Mouse (Mus musculus) forebrain, embryonic 12.5 days (tissue): ENCODE results near the gene Lypd6b. TPM values are rescaled to one million over a fixed set of nuclear protein-coding genes. Genes with fewer than 3 reads are reported as not detected.

ENCODE experiments used
- ATAC-seq: fragments of 200-750 bp; cut with Nextera tagmentation; 2 replicates; pipeline ENCODE4 v1.8.0; 2017; ENCODE audit warnings: moderate TSS enrichment; ENCODE audit not compliant: low FRiP score
- H3K27ac ChIP-seq: fragments of 300-500 bp; sonication (generic); 2 replicates; pipeline ENCODE4 v1.5.1; 2016; ENCODE audit warnings: mild to moderate bottlenecking
- H3K27me3 ChIP-seq: fragments of 300-500 bp; sonication (generic); 2 replicates; pipeline ENCODE4 v1.6.1; 2016; ENCODE audit warnings: mild to moderate bottlenecking
- H3K36me3 ChIP-seq: fragments of 300-500 bp; sonication (generic); replicated peaks from 2 replicates; pipeline ENCODE4 v1.6.1; 2016; ENCODE audit warnings: mild to moderate bottlenecking
- H3K4me1 ChIP-seq: fragments of 300-500 bp; sonication (generic); 2 replicates; pipeline ENCODE4 v1.6.1; 2016
- H3K4me2 ChIP-seq: fragments of 300-500 bp; sonication (generic); 2 replicates; pipeline ENCODE4 v1.6.1; 2016; ENCODE audit warnings: mild to moderate bottlenecking, moderate library complexity
- H3K4me3 ChIP-seq: fragments of 300-500 bp; sonication (generic); replicated peaks from 2 replicates; pipeline ENCODE4 v1.5.1; 2016; ENCODE audit warnings: mild to moderate bottlenecking
- H3K9ac ChIP-seq: fragments of 300-500 bp; sonication (generic); 2 replicates; pipeline ENCODE4 v1.6.1; 2016; ENCODE audit warnings: mild to moderate bottlenecking
- H3K9me3 ChIP-seq: fragments of 300-500 bp; sonication (generic); 2 replicates; pipeline ENCODE4 v1.6.1; 2016
- WGBS: fragments of 180-500 bp; shearing (Covaris S2); methylation state at CpG from one replicate; pipeline ENCODE4 v1.1.7; 2016; 5-methylcytosine and 5-hydroxymethylcytosine counted together
- polyA plus RNA-seq: library from polyadenylated mRNA; unstranded; fragments of >200 nt; fragmentation: Nextera tagmentation; extraction: Ambion mirVana; gene quantifications from 2 replicates; pipeline ENCODE4 v1.2.1, GENCODE M21; 2016

Lypd6b gene
- polyA plus RNA-seq, 1 experiment from 2014 or later = 2.3 TPM

- H3K9me3 ChIP-seq = no peaks in the 10 kb centered on the region
- H3K27ac ChIP-seq = no peak overlapping the region
- H3K9ac ChIP-seq = no peak overlapping the region
- no peak for ATAC-seq
- H3K4me3 ChIP-seq = no peak overlapping the region
- H3K4me1 ChIP-seq = no peaks in the 10 kb centered on the region; the same call in 1 of the 2 replicates
- no peaks in the 10 kb centered on the region for H3K27me3 ChIP-seq
- WGBS = 37% methylated on average over 10 of the region's 12 CpGs
- H3K4me2 ChIP-seq = no peak overlapping the region
- H3K36me3 ChIP-seq = no peaks in the 10 kb centered on the region
These were observed 73.6 kb downstream of the Lypd6b start for GRCm38 (mm10) chr2:49860969-49861592.

DNA sequence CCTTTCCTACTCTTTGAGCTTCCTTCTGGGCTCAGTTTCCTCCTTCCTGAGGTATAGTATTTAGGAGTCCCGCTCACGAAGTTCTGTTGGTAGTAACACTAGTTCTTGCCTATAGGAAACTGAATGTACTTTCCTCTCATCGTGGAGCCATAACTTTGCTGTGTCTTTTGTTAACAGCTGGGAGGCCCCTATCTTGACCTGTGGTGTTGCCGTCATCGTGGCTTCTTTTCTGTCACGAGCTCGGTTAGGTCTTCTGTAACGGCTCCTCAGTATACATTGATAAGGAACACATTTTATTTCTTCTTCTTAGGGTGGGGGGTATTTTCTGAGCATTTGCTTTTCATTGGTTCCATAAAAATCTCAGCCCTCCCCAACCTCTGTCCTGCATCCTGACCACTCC, 74.2 kb downstream of the Lypd6b start:
- Histone ChIP-seq H3K9me3 (no peaks in the 10 kb centered on the region), H3K36me3 (no peaks in the 10 kb centered on the region), H3K27ac (no peak overlapping the region), H3K4me3 (no peak overlapping the region), H3K4me1 (no peaks in the 10 kb centered on the region), H3K27me3 (no peaks in the 10 kb centered on the region), H3K4me2 (no peak overlapping the region), H3K9ac (no peak overlapping the region)
- 79% methylated on average over 8 of the region's 8 CpGs for WGBS
- no peak for ATAC-seq

DNA sequence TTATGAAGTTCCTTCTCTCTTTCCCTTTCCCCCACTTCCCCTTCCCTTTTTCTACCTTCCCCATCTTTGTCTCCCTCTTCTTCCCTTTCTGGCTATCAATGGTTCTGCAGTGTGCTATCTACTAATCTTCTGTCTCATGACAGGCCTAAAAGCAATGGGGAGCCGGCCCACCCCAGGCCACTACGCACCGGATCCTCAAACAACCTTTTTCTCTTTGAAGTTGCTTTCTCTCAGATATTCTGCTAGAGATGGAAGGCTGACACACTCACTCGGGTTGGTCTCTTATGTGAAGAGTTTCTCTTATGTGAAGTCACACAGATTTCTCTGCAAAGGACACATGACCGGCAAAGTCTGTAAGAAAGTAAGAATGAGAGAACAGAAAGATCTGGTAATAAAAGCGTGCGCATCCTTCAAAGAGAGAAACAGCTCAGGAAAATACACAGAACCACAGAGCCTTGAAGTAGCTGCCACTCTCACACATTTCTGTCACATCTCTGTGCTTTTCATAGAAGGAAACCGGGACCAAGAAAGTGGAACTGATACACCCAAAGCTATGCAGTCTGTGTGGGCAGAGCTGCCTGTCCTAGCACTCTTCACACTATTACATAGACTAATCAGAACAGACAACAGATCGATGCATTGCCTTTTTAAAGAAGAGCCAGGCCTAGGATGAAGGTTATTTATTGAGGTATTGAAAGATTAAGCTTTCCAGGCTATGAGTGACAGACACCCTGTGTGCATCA, 80.8 kb downstream of the Lypd6b start:
- Histone ChIP-seq H3K36me3 (no peaks in the 10 kb centered on the region), H3K4me3 (no peak overlapping the region), H3K9me3 (no peaks in the 10 kb centered on the region), H3K4me1 (no peaks in the 10 kb centered on the region; the same call in 1 of the 2 replicates), H3K9ac (no peak overlapping the region), H3K27ac (0 out of 2 replicates have a peak overlapping the region, but pooled peaks have one; percentile 39), H3K4me2 (no peak overlapping the region), H3K27me3 (no peaks in the 10 kb centered on the region)
- no peak for ATAC-seq
- 92% methylated on average over 9 of the region's 9 CpGs for WGBS

DNA sequence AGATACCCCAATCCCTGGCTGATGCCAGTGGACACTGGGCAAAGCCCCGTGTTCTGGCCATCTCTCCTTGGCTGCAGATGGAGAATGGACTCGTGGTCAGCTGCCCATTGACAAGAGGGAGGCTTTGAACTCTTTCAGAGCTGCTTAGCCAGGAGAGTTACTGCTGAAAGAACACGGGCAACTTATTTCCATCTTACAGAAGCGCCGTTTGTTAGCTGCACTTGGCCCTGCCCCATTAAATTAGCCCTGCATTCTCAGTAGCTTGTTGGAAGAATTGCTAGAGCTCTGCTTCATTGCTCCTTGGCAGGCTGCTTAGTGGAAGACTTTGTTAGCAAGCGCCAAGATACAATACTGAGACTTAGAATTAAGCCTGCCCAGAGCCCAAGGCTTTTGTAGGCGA, 81.6 kb downstream of the Lypd6b start:
- H3K9me3 ChIP-seq = no peaks in the 10 kb centered on the region
- no peaks in the 10 kb centered on the region; the same call in 1 of the 2 replicates for H3K4me1 ChIP-seq
- H3K9ac ChIP-seq = no peak overlapping the region
- no peaks in the 10 kb centered on the region for H3K27me3 ChIP-seq
- 0 out of 2 replicates have a peak overlapping the region, but pooled peaks have one; percentile 39 for H3K27ac ChIP-seq
- no peak for ATAC-seq
- 49% methylated on average over 7 of the region's 7 CpGs for WGBS
- no peak overlapping the region for H3K4me2 ChIP-seq
- no peaks in the 10 kb centered on the region for H3K36me3 ChIP-seq
- H3K4me3 ChIP-seq = no peak overlapping the region

DNA sequence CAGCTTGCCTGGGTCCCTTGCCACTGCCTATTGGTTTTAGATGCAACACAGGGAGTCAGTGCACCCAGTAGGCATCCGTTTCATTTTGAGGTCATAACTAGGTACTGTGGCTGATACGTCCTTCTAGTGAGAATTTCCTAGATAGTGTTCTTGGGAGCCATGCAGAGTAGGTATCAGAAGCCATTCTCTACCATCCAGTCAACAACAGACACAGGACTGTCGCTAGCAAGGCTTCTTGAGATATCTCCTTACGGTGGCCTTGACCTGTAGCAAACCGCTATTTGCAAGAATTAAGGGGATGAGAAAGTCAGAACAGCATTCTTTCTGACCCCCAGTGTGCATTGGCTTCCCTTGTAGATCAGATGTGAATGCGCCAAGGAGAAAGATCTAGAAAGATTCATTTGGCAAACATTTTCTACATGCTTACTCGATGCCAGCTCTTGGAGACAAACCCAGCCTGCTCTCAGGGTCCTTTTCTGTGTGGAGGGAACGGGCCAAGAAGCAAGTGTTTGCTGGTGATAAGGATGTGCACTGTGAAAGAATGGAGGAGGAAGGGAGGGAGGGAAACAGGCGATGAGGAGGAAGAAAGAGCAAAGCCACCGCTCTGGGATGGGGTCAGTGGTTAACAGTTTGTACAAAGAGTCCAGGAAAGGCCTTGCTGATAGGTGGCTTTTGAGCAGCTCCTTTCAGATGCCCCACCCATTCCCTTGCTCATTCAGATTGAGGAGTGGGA, 82.5 kb downstream of the Lypd6b start:
- ATAC-seq = no peak
- H3K9me3 ChIP-seq = no peaks in the 10 kb centered on the region
- H3K27me3 ChIP-seq = no peaks in the 10 kb centered on the region
- WGBS = 92% methylated on average over 10 of the region's 10 CpGs
- H3K9ac ChIP-seq = no peak overlapping the region
- no peak overlapping the region for H3K4me2 ChIP-seq
- no peak overlapping the region for H3K27ac ChIP-seq
- H3K36me3 ChIP-seq = no peaks in the 10 kb centered on the region
- no peak overlapping the region for H3K4me3 ChIP-seq
- H3K4me1 ChIP-seq = no peaks in the 10 kb centered on the region; the same call in 1 of the 2 replicates

DNA sequence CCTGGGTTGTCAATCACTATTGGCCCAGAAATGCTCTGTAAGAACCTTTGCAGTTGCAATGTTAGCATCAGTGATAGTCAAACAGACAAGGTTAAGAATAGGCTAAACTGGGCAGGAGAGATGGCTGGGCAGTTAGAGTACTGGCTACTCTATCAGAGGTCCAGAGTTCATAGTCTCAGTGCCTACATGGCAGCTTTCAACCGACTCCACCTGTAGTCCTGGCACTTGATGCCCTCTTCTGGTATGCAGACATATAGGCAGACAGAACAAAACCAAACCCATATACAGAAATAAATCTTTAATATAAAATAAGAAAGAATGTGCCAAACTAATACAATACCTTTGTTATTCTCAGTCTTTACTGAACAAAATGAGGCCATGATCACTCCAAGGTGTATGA, 83.5 kb downstream of the Lypd6b start:
- H3K9ac ChIP-seq = no peak overlapping the region
- H3K27ac ChIP-seq = no peak overlapping the region
- no peak overlapping the region for H3K4me3 ChIP-seq
- no peak overlapping the region for H3K4me2 ChIP-seq
- no peaks in the 10 kb centered on the region for H3K36me3 ChIP-seq
- no peaks in the 10 kb centered on the region for H3K27me3 ChIP-seq
- ATAC-seq = no peak
- no peaks in the 10 kb centered on the region; the same call in 1 of the 2 replicates for H3K4me1 ChIP-seq
- no peaks in the 10 kb centered on the region for H3K9me3 ChIP-seq
- 84% methylated on average over 1 of the region's 1 CpGs for WGBS

- Histone ChIP-seq H3K36me3 (no peaks in the 10 kb centered on the region), H3K9me3 (no peaks in the 10 kb centered on the region), H3K27ac (no peak overlapping the region), H3K4me1 (no peaks in the 10 kb centered on the region), H3K4me2 (no peak overlapping the region), H3K4me3 (no peak overlapping the region), H3K27me3 (no peaks in the 10 kb centered on the region), H3K9ac (no peak overlapping the region)
- no peak for ATAC-seq
- WGBS = 85% methylated on average over 9 of the region's 9 CpGs
These were observed 93.0 kb downstream of the Lypd6b start for GRCm38 (mm10) chr2:49880507-49880906.

DNA sequence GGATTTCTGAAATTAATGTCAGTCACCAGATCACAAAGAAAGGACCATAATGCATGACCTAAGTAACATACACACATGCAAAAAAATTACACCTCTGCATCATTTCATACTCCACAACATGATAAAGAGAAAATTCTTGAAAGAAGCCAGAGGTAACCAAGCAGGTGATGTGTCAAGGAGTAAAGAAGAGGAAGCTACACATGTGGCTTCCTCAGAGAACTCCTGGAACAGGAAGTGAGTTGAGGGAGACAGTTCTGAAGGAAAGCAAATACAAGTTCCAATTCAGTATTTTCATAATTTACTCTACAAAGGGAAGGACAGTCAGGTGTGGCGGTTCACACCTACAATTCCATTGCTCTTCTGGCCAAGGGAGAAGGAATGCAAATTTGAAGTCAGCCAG, 93.5 kb downstream of the Lypd6b start:
- H3K4me3 ChIP-seq = no peak overlapping the region
- WGBS = 92% methylated on average over 1 of the region's 1 CpGs
- no peaks in the 10 kb centered on the region for H3K9me3 ChIP-seq
- no peak overlapping the region for H3K9ac ChIP-seq
- no peaks in the 10 kb centered on the region for H3K36me3 ChIP-seq
- no peak overlapping the region for H3K4me2 ChIP-seq
- no peak overlapping the region for H3K27ac ChIP-seq
- H3K27me3 ChIP-seq = no peaks in the 10 kb centered on the region
- no peaks in the 10 kb centered on the region for H3K4me1 ChIP-seq
- no peak for ATAC-seq

DNA sequence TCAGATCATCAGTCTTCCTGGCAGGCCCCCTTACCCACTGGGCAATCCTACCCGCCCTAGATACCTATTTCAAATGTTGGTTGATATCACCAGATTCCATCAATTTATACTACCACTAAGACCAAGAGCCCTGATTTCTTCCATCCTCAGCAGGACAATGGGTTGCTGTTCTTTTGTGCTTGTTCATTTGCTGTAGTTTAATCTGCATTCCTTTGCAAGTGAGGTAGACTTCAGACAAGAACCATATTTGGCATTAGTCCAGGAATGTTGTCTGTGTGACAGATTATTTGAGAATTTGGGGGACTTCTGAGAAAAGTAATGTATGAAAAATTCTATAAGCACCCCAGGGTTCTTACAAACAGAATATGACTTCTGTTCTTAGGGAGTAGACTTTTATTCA, 95.0 kb downstream of the Lypd6b start:
- Histone ChIP-seq H3K27ac (no peak overlapping the region), H3K4me1 (no peaks in the 10 kb centered on the region), H3K36me3 (no peaks in the 10 kb centered on the region), H3K27me3 (no peaks in the 10 kb centered on the region), H3K9ac (no peak overlapping the region), H3K4me3 (no peak overlapping the region), H3K4me2 (no peak overlapping the region), H3K9me3 (no peaks in the 10 kb centered on the region)
- WGBS = 81% methylated on average over 1 of the region's 1 CpGs
- no peak for ATAC-seq

- peaks cover 7% of the 10 kb centered on the region; the same call in 1 of the 2 replicates for H3K4me1 ChIP-seq
- no peak overlapping the region for H3K27ac ChIP-seq
- H3K9me3 ChIP-seq = no peaks in the 10 kb centered on the region
- 27% methylated on average over 3 of the region's 3 CpGs for WGBS
- no peak for ATAC-seq
- H3K36me3 ChIP-seq = no peaks in the 10 kb centered on the region
- H3K4me2 ChIP-seq = no peak overlapping the region
- H3K9ac ChIP-seq = no peak overlapping the region
- H3K27me3 ChIP-seq = no peaks in the 10 kb centered on the region
- H3K4me3 ChIP-seq = no peak overlapping the region
These were observed 96.5 kb downstream of the Lypd6b start for GRCm38 (mm10) chr2:49883990-49884389.

GRCm38 (mm10) chr2:49886209-49886608, 98.7 kb downstream of the Lypd6b start:
- Histone ChIP-seq H3K9me3 (no peaks in the 10 kb centered on the region), H3K4me1 (peaks cover 7% of the 10 kb centered on the region), H3K9ac (no peak overlapping the region), H3K36me3 (no peaks in the 10 kb centered on the region), H3K27ac (no peak overlapping the region), H3K4me3 (no peak overlapping the region), H3K27me3 (no peaks in the 10 kb centered on the region), H3K4me2 (no peak overlapping the region)
- no peak for ATAC-seq
- WGBS = 86% methylated on average over 4 of the region's 4 CpGs

DNA sequence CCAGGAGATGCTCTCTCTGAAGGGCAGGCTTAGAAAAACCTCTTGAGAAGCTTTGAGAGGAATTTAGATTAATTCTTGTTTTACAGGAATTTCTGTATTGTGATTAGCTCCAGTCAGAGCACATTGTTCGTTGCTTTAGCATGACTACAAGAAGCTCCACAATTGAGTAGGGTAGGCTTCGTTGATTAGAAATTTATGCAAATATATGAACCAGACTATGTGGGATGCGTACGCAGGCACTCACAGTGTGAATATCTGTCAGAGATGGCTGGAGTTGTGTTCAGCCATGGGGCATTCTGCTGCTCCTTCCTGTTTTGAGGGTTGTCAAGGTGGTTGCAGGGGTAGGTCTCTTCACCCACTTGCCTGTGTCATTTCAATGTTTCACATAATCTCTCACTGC, 100.9 kb downstream of the Lypd6b start:
- H3K4me2 ChIP-seq = no peak overlapping the region
- no peaks in the 10 kb centered on the region for H3K36me3 ChIP-seq
- H3K9me3 ChIP-seq = no peaks in the 10 kb centered on the region
- WGBS = 55% methylated on average over 4 of the region's 4 CpGs
- peaks cover 7% of the 10 kb centered on the region for H3K4me1 ChIP-seq
- H3K27ac ChIP-seq = no peak overlapping the region; the same call in 1 of the 2 replicates
- H3K27me3 ChIP-seq = no peaks in the 10 kb centered on the region
- ATAC-seq = no peak
- H3K4me3 ChIP-seq = no peak overlapping the region
- no peak overlapping the region for H3K9ac ChIP-seq
